Mouse (Mus musculus) hindbrain, embryonic 12.5 days (tissue): Measurements from ENCODE around the gene Lonp2. TPM values are rescaled to one million over a fixed set of nuclear protein-coding genes. Genes with fewer than 3 reads are reported as not detected.

ENCODE experiments used
- ATAC-seq: fragments of 200-750 bp; cut with Nextera tagmentation; 2 replicates; pipeline ENCODE4 v1.8.0; 2017; ENCODE audit warnings: moderate TSS enrichment; ENCODE audit not compliant: low FRiP score
- H3K27ac ChIP-seq: fragments of 300-500 bp; sonication (generic); 2 replicates; pipeline ENCODE4 v1.5.1; 2016; ENCODE audit warnings: mild to moderate bottlenecking
- H3K27me3 ChIP-seq: fragments of 300-500 bp; sonication (generic); 2 replicates; pipeline ENCODE4 v1.6.1; 2016; ENCODE audit warnings: mild to moderate bottlenecking
- H3K36me3 ChIP-seq: fragments of 300-500 bp; sonication (generic); 2 replicates; pipeline ENCODE4 v1.6.1; 2016; ENCODE audit warnings: mild to moderate bottlenecking
- H3K4me1 ChIP-seq: fragments of 300-500 bp; sonication (generic); 2 replicates; pipeline ENCODE4 v1.6.1; 2016
- H3K4me2 ChIP-seq: fragments of 300-500 bp; sonication (generic); replicated peaks from 2 replicates; pipeline ENCODE4 v1.6.1; 2016; ENCODE audit warnings: mild to moderate bottlenecking
- H3K4me3 ChIP-seq: fragments of 300-500 bp; sonication (generic); 2 replicates; pipeline ENCODE4 v1.5.1; 2016; ENCODE audit warnings: mild to moderate bottlenecking
- H3K9ac ChIP-seq: fragments of 300-500 bp; sonication (generic); 2 replicates; pipeline ENCODE4 v1.6.1; 2016; ENCODE audit warnings: mild to moderate bottlenecking, moderate library complexity
- H3K9me3 ChIP-seq: fragments of 300-500 bp; sonication (generic); replicated peaks from 2 replicates; pipeline ENCODE4 v1.6.1; 2016; ENCODE audit warnings: mild to moderate bottlenecking
- WGBS: fragments of 180-500 bp; shearing (Covaris S2); methylation state at CpG from one replicate; pipeline ENCODE4 v1.1.7; 2016; 5-methylcytosine and 5-hydroxymethylcytosine counted together
- polyA plus RNA-seq: library from polyadenylated mRNA; unstranded; fragments of >200 nt; fragmentation: Nextera tagmentation; extraction: Ambion mirVana; gene quantifications from 2 replicates; pipeline ENCODE4 v1.2.1, GENCODE M21; 2016

Gene Lonp2
- polyA plus RNA-seq = 84.1 and 95.2 TPM in 2 replicates

DNA sequence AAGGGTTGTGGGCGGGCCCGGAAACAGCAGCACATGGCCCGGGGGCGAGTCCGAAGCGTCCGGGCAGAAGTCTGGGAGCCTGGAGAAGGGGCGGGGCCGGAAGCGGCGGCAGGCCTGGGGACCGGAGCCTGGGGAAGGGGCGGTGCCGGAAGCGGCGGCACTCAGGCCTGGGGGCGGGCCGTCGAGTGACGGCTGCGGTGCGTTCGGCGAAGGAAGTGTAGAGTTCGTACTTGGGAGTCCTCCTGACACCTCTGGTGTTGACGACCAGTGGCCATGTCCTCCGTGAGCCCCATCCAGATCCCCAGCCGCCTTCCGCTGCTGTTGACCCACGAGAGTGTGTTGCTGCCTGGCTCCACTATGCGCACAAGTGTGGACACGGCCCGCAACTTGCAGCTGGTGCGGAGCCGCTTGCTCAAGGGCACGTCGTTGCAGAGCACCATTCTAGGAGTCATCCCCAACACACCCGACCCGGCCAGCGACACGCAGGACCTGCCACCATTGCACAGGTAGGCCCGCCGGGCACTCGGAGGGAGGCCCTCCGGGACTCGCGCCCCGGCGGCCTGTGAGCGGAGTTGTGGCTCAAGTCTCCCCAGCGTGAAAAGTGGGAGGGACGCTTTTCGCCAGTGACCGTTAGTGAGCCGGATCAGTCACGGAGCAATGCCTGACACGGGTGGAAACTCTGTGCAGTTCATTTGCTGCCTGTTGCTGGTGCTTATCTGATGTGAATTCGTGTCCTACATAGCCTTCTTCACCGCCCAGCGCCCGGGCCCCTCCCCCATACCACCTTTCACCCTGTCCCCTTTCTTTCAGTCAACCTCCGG, at the start of gene Lonp2:
Lonp2 (plus strand) TSS at position 133 of the 821 bp plus-strand sequence.
- no peaks in the 10 kb centered on the region for H3K9me3 ChIP-seq
- H3K36me3 ChIP-seq = no peaks in the 10 kb centered on the region
- no peaks in the 10 kb centered on the region for H3K27me3 ChIP-seq
- peak; percentile 99 for ATAC-seq
- H3K4me2 ChIP-seq = peak within 1 kb of the TSS; percentile 85
- 0% methylated on average over 59 of the region's 62 CpGs for WGBS
- H3K4me3 ChIP-seq = peak within 1 kb of the TSS; percentile 87
- H3K4me1 ChIP-seq = peaks cover 14% of the 10 kb centered on the region
- H3K27ac ChIP-seq = peak within 1 kb of the TSS; percentile 84
- H3K9ac ChIP-seq = peak within 1 kb of the TSS; percentile 78

DNA sequence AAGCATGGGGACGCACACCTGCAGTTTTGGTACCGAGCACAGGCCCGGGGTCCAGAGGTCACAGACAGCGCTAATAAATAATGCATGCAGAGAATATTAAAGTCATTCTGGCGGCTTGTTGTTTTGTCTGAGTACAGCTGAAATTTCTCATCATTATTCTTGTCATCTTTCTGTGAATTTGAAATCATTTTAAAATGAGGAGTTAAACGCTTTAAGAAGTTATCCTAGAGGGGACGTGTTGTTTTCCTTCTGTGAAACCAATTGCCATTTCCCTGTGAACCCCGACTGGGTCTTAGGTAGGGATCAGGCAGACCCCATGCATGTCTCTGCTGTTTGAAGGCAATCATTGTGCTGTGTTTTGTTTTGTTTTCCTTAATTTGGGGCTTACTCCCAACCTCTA, 46.3 kb upstream of the Lonp2 start:
- no peak overlapping the region for H3K9ac ChIP-seq
- H3K36me3 ChIP-seq = no peaks in the 10 kb centered on the region
- no peak overlapping the region for H3K27ac ChIP-seq
- no peak for ATAC-seq
- no peak overlapping the region for H3K4me2 ChIP-seq
- WGBS = 79% methylated on average over 8 of the region's 8 CpGs
- no peak overlapping the region for H3K4me3 ChIP-seq
- H3K9me3 ChIP-seq = no peaks in the 10 kb centered on the region
- peaks cover 6% of the 10 kb centered on the region; the same call in 1 of the 2 replicates for H3K4me1 ChIP-seq
- no peaks in the 10 kb centered on the region for H3K27me3 ChIP-seq

DNA sequence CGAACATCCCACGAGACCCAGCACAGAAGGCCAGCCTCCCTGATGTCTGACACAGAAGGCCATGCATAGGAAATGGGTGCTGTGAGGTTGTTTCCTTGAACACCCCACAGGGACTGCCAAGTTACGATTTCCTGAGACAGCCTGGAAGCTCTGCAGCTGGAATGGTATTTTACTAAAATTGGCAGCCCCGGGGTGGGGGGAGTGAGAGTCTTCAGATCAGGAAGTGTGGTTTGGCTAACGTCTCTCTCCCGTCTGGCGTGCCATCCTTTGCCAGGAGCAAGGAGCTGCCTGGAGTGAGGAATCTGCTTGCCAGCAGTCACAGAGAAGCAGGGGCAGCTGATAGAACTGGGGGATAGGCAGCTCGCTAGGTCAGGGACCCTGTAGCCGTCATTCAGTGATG, 45.8 kb upstream of the Lonp2 start:
- Histone ChIP-seq H3K36me3 (no peaks in the 10 kb centered on the region), H3K9me3 (no peaks in the 10 kb centered on the region), H3K27me3 (no peaks in the 10 kb centered on the region), H3K4me1 (peaks cover 6% of the 10 kb centered on the region; the same call in 1 of the 2 replicates), H3K27ac (no peak overlapping the region), H3K9ac (no peak overlapping the region), H3K4me3 (no peak overlapping the region), H3K4me2 (no peak overlapping the region)
- ATAC-seq = no peak
- WGBS = 48% methylated on average over 9 of the region's 9 CpGs

DNA sequence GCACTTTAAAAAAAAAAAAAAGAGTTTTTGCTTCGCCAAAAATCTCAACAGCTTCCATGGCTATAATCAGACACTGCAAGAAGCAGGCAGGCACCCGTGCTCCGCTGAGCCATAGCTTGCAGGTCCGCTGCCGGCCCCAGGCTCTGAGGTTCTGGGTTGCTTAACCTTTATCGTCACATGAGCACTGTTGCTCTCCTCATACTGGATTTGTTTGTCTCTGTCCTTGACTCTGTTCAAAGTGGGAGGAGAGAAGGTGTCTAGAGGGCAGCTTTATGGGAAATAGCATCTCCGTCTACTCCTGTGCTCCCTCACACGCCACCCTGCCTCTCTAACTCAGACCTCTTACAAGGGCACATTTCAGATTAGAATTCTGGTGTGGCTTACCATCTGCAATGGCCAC, 45.1 kb upstream of the Lonp2 start:
- 79% methylated on average over 8 of the region's 8 CpGs for WGBS
- H3K4me2 ChIP-seq = no peak overlapping the region
- no peak overlapping the region for H3K4me3 ChIP-seq
- H3K4me1 ChIP-seq = peaks cover 6% of the 10 kb centered on the region; the same call in 1 of the 2 replicates
- H3K36me3 ChIP-seq = no peaks in the 10 kb centered on the region
- no peaks in the 10 kb centered on the region for H3K9me3 ChIP-seq
- no peak for ATAC-seq
- no peak overlapping the region for H3K9ac ChIP-seq
- H3K27ac ChIP-seq = no peak overlapping the region
- no peaks in the 10 kb centered on the region for H3K27me3 ChIP-seq

DNA sequence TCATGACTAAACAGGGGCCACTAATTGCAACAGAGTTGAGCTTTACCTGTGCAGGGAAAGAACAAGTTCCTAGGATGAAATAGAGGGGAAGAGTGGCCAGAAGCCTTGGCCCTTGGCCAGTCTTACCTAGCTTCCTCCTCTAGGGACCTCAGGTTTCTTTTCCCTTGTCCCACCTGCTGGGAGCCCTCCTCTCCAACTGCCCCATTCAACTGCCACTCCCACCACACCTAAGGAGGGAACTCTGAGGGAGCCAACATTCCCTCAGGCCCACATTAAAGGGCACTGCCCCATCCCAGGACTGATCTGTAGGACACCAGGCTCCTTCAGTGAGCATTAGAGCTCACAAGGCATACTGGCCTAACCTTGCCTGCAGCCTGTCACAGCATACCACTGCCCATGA, 43.4 kb upstream of the Lonp2 start, which contains the start of gene Abcc12:
Abcc12 (minus strand) TSS at position 229 of the 400 bp plus-strand sequence.
- H3K4me1 ChIP-seq = peaks cover 6% of the 10 kb centered on the region; the same call in 1 of the 2 replicates

DNA sequence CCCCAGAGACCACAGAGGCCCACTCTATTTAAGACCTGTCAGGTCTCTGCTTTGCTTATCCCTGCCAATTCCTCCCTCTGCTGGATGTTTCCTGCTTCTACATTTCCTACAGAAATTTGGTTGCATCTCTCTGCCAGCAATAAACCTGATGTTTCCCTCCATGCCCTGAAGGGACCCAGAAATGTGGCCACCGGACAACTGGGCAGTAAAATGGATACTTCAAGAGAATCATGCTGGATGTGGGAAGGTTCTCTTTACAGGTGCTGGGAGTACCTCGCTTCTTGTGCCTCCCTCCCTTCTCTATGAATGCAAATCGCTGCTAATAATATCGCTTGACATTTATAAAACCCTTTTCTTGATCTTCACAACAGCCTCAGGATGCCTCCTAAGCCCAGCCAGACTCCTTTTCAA, 41.9 kb upstream of the Lonp2 start:
- no peak overlapping the region for H3K4me2 ChIP-seq
- no peak for ATAC-seq
- no peaks in the 10 kb centered on the region for H3K27me3 ChIP-seq
- peaks cover 6% of the 10 kb centered on the region; the same call in 1 of the 2 replicates for H3K4me1 ChIP-seq
- WGBS = 89% methylated on average over 4 of the region's 4 CpGs
- no peak overlapping the region for H3K9ac ChIP-seq
- no peak overlapping the region for H3K4me3 ChIP-seq
- H3K36me3 ChIP-seq = no peaks in the 10 kb centered on the region
- no peaks in the 10 kb centered on the region for H3K9me3 ChIP-seq
- no peak overlapping the region for H3K27ac ChIP-seq

More for the DNA sequence above, 43.4 kb upstream of the Lonp2 start, which contains the start of gene Abcc12:
- ATAC-seq = no peak
- H3K9me3 ChIP-seq = no peaks in the 10 kb centered on the region
- H3K27ac ChIP-seq = no peak within 1 kb of the TSS
- no peaks in the 10 kb centered on the region for H3K36me3 ChIP-seq
- H3K4me3 ChIP-seq = no peak within 1 kb of the TSS
- no peaks in the 10 kb centered on the region for H3K27me3 ChIP-seq
- no peak within 1 kb of the TSS for H3K4me2 ChIP-seq
- H3K9ac ChIP-seq = no peak within 1 kb of the TSS

DNA sequence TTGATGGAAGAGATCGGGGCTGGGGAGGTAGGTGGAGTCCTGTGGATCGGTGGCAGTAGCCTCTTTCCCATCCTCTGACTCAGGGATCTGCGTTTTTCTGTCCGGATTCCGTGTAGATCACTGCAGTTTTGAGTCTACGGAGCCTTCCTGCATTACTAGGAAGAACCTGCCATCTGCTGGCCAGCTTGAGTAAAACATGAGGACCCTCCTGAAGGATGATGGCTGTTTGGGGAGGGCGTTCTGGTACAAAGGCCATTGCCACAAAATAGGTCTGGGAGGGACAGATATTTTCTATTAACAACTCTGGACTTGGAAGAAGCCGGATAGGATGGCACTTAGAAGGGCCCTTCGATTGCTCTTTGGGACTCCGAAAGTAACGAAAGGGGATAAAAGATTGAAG, 38.7 kb upstream of the Lonp2 start:
- no peaks in the 10 kb centered on the region for H3K27me3 ChIP-seq
- no peaks in the 10 kb centered on the region for H3K9me3 ChIP-seq
- H3K27ac ChIP-seq = no peak overlapping the region
- ATAC-seq = peak; percentile 70
- no peaks in the 10 kb centered on the region for H3K4me1 ChIP-seq
- WGBS = 5% methylated on average over 11 of the region's 11 CpGs
- peak overlapping the region; percentile 35 for H3K4me3 ChIP-seq
- H3K9ac ChIP-seq = 0 out of 2 replicates have a peak overlapping the region, but pooled peaks have one; percentile 54
- H3K36me3 ChIP-seq = no peaks in the 10 kb centered on the region
- H3K4me2 ChIP-seq = peak overlapping the region; percentile 69

DNA sequence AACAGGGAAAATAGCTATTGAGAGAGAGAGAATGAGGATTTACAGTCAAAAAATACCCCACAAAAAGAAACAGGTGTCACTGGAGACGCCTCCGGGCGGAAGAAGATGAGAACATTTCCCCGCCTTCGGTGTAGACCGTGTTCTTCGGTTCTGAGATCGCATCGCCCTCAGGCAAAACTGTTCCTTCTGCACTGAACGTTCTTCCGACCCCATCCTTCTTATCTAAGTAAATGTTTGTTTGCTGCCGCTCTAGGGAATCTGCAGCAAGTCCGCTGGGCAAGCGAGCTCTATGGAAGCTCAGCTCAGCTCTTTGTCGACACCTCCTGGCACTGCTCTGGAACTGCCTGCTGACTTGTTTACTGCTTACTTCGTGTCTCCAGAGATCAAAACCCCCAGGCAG, 38.3 kb upstream of the Lonp2 start:
- H3K9me3 ChIP-seq = no peaks in the 10 kb centered on the region
- peak overlapping the region; percentile 54; the same call in 1 of the 2 replicates for H3K9ac ChIP-seq
- no peaks in the 10 kb centered on the region for H3K4me1 ChIP-seq
- peak; percentile 75 for ATAC-seq
- peak overlapping the region; percentile 35 for H3K4me3 ChIP-seq
- peak overlapping the region; percentile 69 for H3K4me2 ChIP-seq
- no peak overlapping the region for H3K27ac ChIP-seq
- no peaks in the 10 kb centered on the region for H3K27me3 ChIP-seq
- WGBS = 2% methylated on average over 16 of the region's 16 CpGs
- H3K36me3 ChIP-seq = no peaks in the 10 kb centered on the region

DNA sequence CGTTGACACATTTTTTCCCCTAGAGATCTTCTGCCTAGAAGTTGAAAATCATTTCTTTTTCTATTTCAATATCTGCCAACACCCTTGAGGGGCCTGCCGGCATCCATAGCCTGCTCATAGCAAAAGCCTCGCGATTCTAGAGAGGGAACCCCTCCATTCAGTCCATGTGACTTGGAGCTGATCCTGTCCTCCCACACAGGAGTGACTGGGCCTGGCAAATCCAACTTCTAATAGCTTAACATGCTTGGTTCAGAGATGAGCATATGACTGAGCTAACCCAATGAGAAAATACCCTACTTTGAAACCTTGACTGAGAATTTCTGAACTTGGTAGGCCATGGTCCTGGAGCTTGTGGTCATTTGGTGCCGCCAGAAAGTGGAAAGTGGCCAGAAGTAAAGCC, 37.8 kb upstream of the Lonp2 start:
- no peak overlapping the region for H3K4me3 ChIP-seq
- WGBS = 43% methylated on average over 5 of the region's 5 CpGs
- no peaks in the 10 kb centered on the region for H3K27me3 ChIP-seq
- H3K27ac ChIP-seq = no peak overlapping the region
- no peak overlapping the region for H3K4me2 ChIP-seq
- no peak overlapping the region for H3K9ac ChIP-seq
- no peaks in the 10 kb centered on the region for H3K36me3 ChIP-seq
- no peaks in the 10 kb centered on the region for H3K9me3 ChIP-seq
- H3K4me1 ChIP-seq = no peaks in the 10 kb centered on the region
- no peak for ATAC-seq

DNA sequence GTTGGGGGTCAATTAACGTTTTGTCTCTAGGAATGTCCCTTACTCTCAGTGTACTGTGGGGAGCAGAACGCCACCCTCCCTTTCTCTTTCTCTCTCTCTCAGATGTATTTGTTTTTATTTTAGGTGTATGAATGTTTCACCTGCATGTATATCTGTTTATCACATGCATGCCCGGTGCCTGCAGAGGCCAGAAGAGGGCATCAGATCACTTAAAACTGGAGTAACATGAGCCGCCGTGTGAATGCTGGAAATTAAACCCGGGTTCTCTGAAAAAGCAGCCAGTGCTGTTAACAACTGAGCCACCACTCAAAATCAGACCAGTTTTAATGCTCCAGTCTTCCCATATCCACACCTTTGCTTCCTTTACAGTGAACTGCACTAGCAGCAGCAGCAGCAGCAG, 37.2 kb upstream of the Lonp2 start:
- Histone ChIP-seq H3K27me3 (no peaks in the 10 kb centered on the region), H3K4me1 (no peaks in the 10 kb centered on the region), H3K4me2 (no peak overlapping the region), H3K36me3 (no peaks in the 10 kb centered on the region), H3K9ac (no peak overlapping the region), H3K27ac (no peak overlapping the region), H3K9me3 (no peaks in the 10 kb centered on the region), H3K4me3 (no peak overlapping the region)
- ATAC-seq = no peak
- 52% methylated on average over 6 of the region's 6 CpGs for WGBS

DNA sequence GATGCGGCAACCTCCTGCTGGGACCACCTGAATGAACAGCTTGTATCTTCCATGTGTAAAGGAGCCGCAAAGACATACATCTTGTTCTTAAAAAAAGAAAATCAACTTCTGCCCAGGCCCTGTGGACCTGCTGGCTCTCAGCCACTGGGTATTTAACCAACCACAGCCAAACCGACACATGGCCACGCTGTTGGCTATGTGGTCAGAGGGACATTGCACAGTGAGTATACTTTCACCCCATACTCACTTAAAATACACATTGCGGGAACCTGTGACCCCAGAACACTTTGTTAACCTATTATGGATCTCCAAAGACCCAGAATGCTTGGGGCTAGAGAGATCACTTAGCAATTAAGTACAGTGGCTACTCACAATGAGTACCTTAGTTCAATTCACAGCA, 35.5 kb upstream of the Lonp2 start:
- Histone ChIP-seq H3K27ac (no peak overlapping the region), H3K9me3 (no peaks in the 10 kb centered on the region), H3K36me3 (no peaks in the 10 kb centered on the region), H3K9ac (no peak overlapping the region), H3K4me1 (no peaks in the 10 kb centered on the region), H3K4me2 (no peak overlapping the region), H3K27me3 (no peaks in the 10 kb centered on the region), H3K4me3 (no peak overlapping the region)
- WGBS = 96% methylated on average over 5 of the region's 5 CpGs
- no peak for ATAC-seq

DNA sequence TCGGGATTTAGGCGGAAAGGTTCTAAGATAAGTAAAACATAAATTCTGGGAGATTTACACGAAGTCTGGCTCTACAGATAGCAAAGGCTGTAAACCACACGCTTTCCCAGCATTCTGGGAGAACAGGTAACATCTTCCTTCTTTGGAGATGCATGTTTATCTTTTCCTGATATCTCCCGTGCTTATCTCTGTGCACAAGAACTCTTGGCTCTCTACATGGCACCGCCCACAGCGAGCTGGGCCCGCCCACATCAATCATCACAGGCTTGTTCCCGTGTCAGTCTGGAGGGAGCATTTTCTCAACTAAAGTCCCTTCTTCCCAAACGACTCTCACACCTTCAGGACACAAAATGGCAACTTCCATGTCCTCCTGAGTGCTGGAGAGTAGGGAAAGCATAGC, 30.7 kb upstream of the Lonp2 start:
- H3K9ac ChIP-seq = no peak overlapping the region
- H3K4me3 ChIP-seq = no peak overlapping the region
- H3K27ac ChIP-seq = no peak overlapping the region
- ATAC-seq = no peak
- H3K4me2 ChIP-seq = no peak overlapping the region
- H3K36me3 ChIP-seq = no peaks in the 10 kb centered on the region
- 73% methylated on average over 10 of the region's 10 CpGs for WGBS
- H3K27me3 ChIP-seq = no peaks in the 10 kb centered on the region
- H3K4me1 ChIP-seq = no peaks in the 10 kb centered on the region
- no peaks in the 10 kb centered on the region for H3K9me3 ChIP-seq
